Mouse (Mus musculus) embryo, embryonic 10.5 days (tissue): ENCODE measurements around the gene Hoxa4.

ENCODE experiments used
- DNase-seq: peaks from one replicate; pipeline ENCODE4 v3.0.0-alpha.2; 2015; ENCODE audit warnings: low spot score

Gene Hoxa4

GRCm38 (mm10) chr6:52180213-52180710 lies 11.3 kb downstream of the Hoxa4 start:
- DNase-seq, result no peak

GRCm38 (mm10) chr6:52179690-52180089 lies 11.9 kb downstream of the Hoxa4 start:
- no peak for DNase-seq

GRCm38 (mm10) chr6:52178918-52179665 lies 12.5 kb downstream of the Hoxa4 start:
- DNase-seq, result no peak

DNA sequence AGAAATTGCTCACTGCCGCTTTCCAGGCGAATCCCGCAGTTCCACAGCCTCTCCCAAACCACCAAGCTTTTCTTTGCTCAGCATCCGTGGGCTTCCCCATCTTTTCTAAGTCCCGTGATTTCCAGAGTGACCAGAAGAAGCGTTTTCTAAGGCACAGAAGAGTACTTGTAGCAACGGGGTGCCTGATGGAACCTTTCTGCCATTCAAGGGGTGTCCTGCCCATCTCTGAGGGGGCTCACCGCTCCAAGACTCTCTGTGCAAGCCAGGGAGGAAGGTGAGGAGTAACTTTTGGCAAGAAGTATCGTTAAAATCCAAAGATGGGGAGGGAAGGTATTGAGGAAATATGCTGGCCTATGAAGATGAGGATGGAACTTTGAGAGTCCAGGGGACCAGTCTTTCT lies 13.7 kb downstream of the Hoxa4 start:
- DNase-seq, result no peak

- DNase-seq, result peak; percentile 87
Measured at GRCm38 (mm10) chr6:52177061-52177735, 14.4 kb downstream of the Hoxa4 start, which contains the start of gene 5730596B20Rik. 5730596B20Rik (plus strand) TSS chr6:52177498.

DNA sequence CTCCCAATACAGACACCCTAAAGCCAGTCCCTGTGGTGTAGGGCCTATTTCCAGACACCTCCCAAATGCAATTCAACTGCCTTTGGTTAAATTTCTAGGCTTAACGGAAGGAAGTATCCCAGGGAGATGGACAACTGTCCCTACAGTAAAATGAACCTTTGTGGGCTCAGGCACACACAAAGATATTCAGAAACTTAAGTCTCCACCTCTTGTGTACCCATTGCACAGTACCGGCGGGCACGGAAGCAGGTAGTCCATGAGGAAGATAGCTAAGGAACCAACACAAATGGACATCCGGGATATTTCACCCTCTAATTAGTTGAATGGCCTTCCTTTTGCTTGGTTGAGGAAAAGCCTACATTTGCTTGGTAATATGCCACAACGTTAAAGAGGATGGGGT lies 15.2 kb downstream of the Hoxa4 start:
- DNase-seq, result no peak

- no peak for DNase-seq
Measured at GRCm38 (mm10) chr6:52175864-52176263, 15.7 kb downstream of the Hoxa4 start.

- DNase-seq, result peak; percentile 91
Measured at GRCm38 (mm10) chr6:52174968-52175751, 16.4 kb downstream of the Hoxa4 start.

GRCm38 (mm10) chr6:52173648-52174047 lies 17.9 kb downstream of the Hoxa4 start:
- DNase-seq, result no peak

DNA sequence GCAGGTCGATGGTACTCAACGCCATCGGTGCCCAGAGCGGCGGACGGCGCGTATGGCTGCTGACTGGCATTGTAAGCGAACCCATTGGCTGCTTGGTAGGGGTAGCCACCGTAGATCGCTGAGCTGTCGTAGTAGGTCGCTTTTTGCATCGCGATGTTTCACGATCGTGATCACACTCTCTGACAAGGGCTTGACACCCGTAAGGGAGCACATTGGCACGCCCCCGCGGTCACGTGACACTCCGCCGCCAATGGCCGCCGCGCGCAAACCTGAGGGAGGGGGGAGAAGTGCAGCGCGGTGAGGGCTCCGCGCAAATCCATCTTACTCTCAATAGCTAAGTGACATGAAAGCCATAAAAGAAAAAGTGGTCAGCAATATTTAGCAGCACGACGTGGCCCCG lies 19.1 kb downstream of the Hoxa4 start:
- DNase-seq, result peak; percentile 96

DNA sequence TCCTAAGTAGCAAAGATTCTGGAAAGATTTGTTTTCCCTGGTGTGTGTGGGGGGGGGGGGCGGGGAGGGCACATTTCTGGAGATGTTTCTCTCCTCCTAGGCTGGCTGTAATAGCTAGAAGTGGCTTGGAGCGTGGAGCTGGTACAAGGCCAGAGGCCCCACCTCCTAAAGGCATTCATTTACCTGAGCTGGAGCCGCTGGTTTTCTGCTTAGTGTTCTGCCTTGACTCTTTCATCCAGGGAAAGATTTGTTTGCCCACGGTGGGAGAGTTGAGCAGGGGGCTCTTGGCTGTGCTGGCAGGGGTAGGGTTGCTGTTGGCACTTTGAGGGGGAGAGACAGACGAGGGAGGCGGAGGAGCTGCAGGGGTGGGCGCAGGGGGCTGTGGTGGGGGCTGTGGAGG lies 19.6 kb downstream of the Hoxa4 start:
- no peak for DNase-seq

- peak; percentile 86 for DNase-seq
Measured at GRCm38 (mm10) chr6:52171331-52171730, 20.2 kb downstream of the Hoxa4 start.

GRCm38 (mm10) chr6:52170898-52171223 lies 20.7 kb downstream of the Hoxa4 start:
- no peak for DNase-seq

DNA sequence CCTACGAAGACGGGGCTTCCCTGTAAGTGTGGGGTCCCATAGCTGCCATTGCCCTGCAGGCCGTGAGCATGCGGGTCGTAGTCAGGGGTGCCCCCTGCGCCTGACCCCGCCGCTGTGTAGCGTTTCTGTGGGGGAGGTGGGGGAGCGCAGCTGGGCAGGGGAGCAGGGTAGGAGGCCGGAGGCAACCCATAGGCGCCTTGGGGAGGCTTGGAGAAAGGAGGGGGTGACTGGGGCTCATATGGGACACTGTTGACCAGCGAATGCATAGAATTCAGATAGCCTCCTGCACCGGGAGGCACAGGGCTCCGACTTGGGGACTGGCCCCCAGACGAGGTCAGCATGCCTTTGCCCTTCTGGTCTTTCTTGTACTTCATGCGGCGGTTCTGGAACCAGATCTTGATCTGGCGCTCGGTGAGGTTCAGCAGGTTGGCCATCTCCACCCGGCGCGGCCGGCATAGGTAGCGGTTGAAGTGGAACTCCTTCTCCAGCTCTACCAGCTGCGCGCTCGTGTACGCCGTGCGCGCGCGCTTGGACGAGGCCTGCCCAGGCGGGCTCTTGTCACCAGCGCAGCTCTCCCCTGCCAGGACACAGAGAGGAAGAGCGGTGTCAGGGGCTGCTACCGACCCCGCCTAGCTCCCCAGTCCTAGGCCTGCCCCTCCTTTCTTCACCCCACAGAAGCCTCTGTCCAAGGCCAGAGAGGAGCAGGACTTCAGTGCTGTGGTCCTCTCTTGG lies 21.2 kb downstream of the Hoxa4 start:
- no peak for DNase-seq

- DNase-seq, result no peak
Measured at GRCm38 (mm10) chr6:52169499-52170165, 21.9 kb downstream of the Hoxa4 start.

GRCm38 (mm10) chr6:52168191-52169055 lies 23.1 kb downstream of the Hoxa4 start:
- DNase-seq, result no peak

DNA sequence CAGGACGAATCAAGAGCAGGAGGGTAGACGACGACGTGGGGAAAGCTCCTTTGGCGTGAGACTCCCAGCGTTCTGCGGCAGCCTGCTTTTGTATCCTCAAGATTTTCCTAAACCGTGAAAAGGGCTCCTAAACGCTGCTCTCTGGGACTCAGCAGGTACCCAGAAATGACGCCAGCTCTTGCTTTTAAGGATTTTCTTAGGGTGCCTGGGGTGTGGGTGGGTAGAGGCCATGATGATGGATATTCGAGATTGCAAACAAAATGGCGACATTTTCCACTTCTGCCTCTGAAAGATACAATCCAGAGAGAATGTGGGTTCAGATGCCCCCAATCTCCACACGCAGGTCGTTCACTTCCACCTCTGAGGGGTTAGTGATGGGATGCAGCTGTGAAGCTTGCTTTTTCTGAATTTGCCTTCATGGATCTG lies 23.8 kb downstream of the Hoxa4 start:
- DNase-seq, result no peak

DNA sequence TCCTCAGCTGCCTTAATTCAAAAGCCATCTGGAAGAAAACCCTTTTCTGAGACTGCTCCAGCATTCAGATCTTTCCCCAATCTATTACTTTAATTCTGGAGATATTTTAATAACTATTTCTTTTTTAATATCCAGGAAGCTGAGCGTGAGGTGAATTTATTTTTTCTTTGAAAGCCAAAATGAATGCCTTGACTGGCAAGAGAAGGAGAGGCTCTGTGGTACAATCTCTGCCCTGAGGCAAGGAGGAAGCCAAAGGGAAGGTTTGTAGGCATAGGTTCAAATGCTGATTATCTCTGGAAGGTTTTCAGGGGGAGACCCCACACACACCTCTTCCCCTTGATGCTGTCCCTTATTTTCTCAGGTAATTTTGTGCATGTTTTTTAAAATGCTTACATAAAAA lies 24.4 kb downstream of the Hoxa4 start:
- no peak for DNase-seq

DNA sequence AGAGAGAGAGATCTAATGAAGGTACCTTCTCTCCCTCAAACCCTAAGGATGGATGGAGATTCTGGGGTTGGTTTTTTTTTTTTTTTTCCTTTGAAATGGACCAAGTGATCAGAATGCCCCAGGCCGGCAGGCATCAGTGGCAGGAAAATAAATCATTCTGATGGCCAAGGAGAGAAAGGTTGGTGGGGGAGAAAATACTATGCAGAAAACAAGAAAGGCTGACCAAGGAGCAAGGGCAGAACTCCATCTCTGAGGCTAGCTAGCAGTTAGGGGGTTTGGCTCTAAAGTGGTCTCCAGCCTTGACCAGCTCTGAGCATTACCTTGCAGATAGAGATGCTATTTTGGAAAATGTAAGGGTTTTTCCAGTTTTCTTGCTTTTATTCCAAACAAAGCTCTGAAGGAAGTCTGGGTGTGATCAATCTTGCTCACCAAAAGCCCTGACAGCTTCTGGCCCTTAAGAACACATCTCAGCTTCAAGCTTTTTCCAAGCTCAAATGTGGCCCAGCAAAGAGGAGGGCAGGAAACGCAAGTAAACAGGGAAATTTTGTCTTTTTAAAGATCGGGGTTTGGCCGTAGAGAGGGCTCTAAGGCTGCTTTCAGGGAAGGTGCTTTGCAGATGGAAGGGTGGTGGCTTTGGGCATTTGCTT lies 25.0 kb downstream of the Hoxa4 start:
- peak; percentile 75 for DNase-seq
